Mouse (Mus musculus) spleen, adult 2 months (tissue): ENCODE results near the gene Wif1.

Experiments used
- CTCF ChIP-seq: fragments of 200-500 bp; IDR thresholded peaks from 2 replicates; pipeline ENCODE4 v1.5.1; 2011; ENCODE audit warnings: mild to moderate bottlenecking, inconsistent platforms; ENCODE audit not compliant: insufficient read depth, insufficient read length, insufficient replicate concordance; ENCODE audit errors: extremely low read depth
- POLR2A ChIP-seq: fragments of 200-500 bp; IDR thresholded peaks from 2 replicates; pipeline ENCODE4 v1.6.1; 2011; ENCODE audit warnings: low read depth, low read length, inconsistent platforms

- TF ChIP-seq CTCF = no peak
- TF ChIP-seq POLR2A = no peak
These were observed 7.2 kb downstream of the Wif1 start for GRCm38 (mm10) chr10:121040911-121041310.
